Mouse (Mus musculus): ENCODE data around the gene Hipk2.

GRCm38 (mm10) chr6:38801252-38801651 is 74.7 kb downstream of the Hipk2 start:
- no peak for TF ChIP-seq CTCF (IDR thresholded peaks at IDR 0.05 in 2 of 3, conservative IDR thresholded peaks at IDR 0.05 in 1 of 3; ENCODE audit: control insufficient read depth in 1 of 3, insufficient read depth in 1 of 3, low read depth in 2 of 3, low read length in 3 of 3, poor library complexity in 1 of 3, severe bottlenecking in 1 of 3)
- TF ChIP-seq EP300 (IDR thresholded peaks at IDR 0.05; ENCODE audit: low read depth in 1 of 2, low read length in 2 of 2): no peak
- TF ChIP-seq MEF2A (IDR thresholded peaks at IDR 0.05; ENCODE audit: extremely low read depth, insufficient replicate concordance, low read depth, low read length, poor library complexity, severe bottlenecking): no peak
- no peak for TF ChIP-seq NRF1 (IDR thresholded peaks at IDR 0.05; ENCODE audit: insufficient read depth, low read depth, low read length, poor library complexity, severe bottlenecking)
